Mouse (Mus musculus): Measurements from ENCODE around the gene Lrrn3. TPM values are rescaled to one million over a fixed set of nuclear protein-coding genes. Genes with fewer than 3 reads are reported as not detected.
A peak's percentile ranks its signal among the peaks of the same experiment; 100 is the strongest.

Gene Lrrn3
- total and polyA plus RNA-seq, 2 experiments from 2014 or later, result 75.0 to 77.4 TPM

DNA sequence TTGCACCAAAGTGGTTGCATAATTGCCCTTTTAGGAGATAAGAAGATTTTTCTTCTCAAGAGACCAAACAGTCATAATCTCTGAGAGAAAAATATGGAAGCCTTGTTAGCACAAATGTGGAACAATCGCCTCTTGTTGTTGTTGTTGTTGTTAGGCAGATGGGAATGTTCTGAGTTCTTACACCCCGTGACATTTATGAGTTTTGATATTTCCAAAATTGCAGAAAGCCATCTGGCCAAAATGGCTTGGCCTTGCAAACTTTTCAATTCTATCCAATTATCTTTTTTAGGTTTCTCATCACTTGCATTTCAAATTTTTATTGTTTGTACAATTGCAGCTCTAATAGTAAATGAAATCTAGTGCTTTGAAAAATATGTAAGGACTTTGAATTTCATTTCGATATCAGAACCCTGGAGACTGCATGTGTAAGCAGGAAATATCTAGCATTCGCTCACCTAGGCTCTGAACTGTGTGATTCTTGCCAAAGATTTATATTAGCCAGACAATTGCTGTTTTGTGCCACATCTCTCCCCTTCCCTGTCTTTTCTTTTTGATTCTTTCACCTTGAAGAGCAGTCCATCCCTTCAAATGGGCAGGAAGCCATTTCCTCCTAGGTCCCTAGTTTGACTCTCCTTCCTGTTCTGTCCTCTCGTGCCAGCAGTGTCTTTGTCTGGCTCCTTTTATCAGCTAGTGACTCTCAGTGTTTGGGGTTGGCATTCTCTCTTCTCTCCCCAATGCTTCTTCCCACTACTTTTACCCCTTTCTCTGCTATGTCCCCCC lies 49.8 kb downstream of the Lrrn3 start:
- no peaks in the 10 kb centered on the region for H3K36me3 ChIP-seq (ENCODE audit: insufficient read depth, low read length)
- 74% methylated on average over 5 of the region's 5 CpGs for WGBS

GRCm38 (mm10) chr12:41428806-41429205 lies 57.4 kb downstream of the Lrrn3 start:
- Histone ChIP-seq H3K9me3 (ENCODE audit: low read length) (no peaks in the 10 kb centered on the region), H3K36me3 (ENCODE audit: insufficient read depth, low read length) (no peaks in the 10 kb centered on the region), H3K27ac (no peak overlapping the region), H3K27me3 (ENCODE audit: insufficient read depth, low read length) (no peaks in the 10 kb centered on the region), H3K4me1 (ENCODE audit: insufficient read depth, low read length) (no peaks in the 10 kb centered on the region), H3K4me3 (ENCODE audit: low read length) (no peak overlapping the region), H3K9ac (replicated peaks; ENCODE audit: low read length) (no peak overlapping the region), H3K4me2 (ENCODE audit: low read depth, low read length) (no peak overlapping the region)
- DNase-seq (ENCODE audit: low spot score) (no peak), ATAC-seq (no peak)
- no peak for TF ChIP-seq CTCF (IDR thresholded peaks at IDR 0.05; ENCODE audit: low read depth)

More for the DNA sequence above, 49.8 kb downstream of the Lrrn3 start:
- H3K27me3 ChIP-seq (ENCODE audit: insufficient read depth, low read length), result no peaks in the 10 kb centered on the region
- H3K27ac ChIP-seq, result no peak overlapping the region
- TF ChIP-seq CTCF (IDR thresholded peaks at IDR 0.05; ENCODE audit: low read depth), result no peak
- ATAC-seq (no peak), DNase-seq (ENCODE audit: low spot score) (no peak)
- H3K9me3 ChIP-seq (ENCODE audit: low read length), result no peaks in the 10 kb centered on the region
- no peak overlapping the region for H3K4me3 ChIP-seq (ENCODE audit: low read length)
- H3K4me1 ChIP-seq (ENCODE audit: insufficient read depth, low read length), result no peaks in the 10 kb centered on the region
- no peak overlapping the region for H3K4me2 ChIP-seq (ENCODE audit: low read depth, low read length)
- no peak overlapping the region for H3K9ac ChIP-seq (replicated peaks; ENCODE audit: low read length)

GRCm38 (mm10) chr12:41427464-41427863 lies 58.8 kb downstream of the Lrrn3 start:
- Histone ChIP-seq H3K4me1 (ENCODE audit: insufficient read depth, low read length) (no peaks in the 10 kb centered on the region), H3K9ac (replicated peaks; ENCODE audit: low read length) (no peak overlapping the region), H3K9me3 (ENCODE audit: low read length) (no peaks in the 10 kb centered on the region), H3K27ac (no peak overlapping the region), H3K27me3 (ENCODE audit: insufficient read depth, low read length) (no peaks in the 10 kb centered on the region), H3K4me3 (ENCODE audit: low read length) (no peak overlapping the region), H3K36me3 (ENCODE audit: insufficient read depth, low read length) (no peaks in the 10 kb centered on the region), H3K4me2 (ENCODE audit: low read depth, low read length) (no peak overlapping the region)
- 43% methylated on average over 5 of the region's 5 CpGs for whole genome bisulfite sequencing
- peak; percentile 73 for DNase-seq (ENCODE audit: low spot score)
- TF ChIP-seq CTCF (IDR thresholded peaks at IDR 0.05; ENCODE audit: low read depth), result no peak
- peak; percentile 77 for ATAC-seq

- ATAC-seq, result no peak
- no peak for TF ChIP-seq CTCF (IDR thresholded peaks at IDR 0.05; ENCODE audit: low read depth)
- 40% methylated on average over 9 of the region's 9 CpGs for WGBS
Measured at GRCm38 (mm10) chr12:41425101-41425679, 61.0 kb downstream of the Lrrn3 start.

GRCm38 (mm10) chr12:41417961-41418360 lies 68.3 kb downstream of the Lrrn3 start:
- H3K9ac ChIP-seq (replicated peaks; ENCODE audit: low read length), result no peak overlapping the region
- H3K4me2 ChIP-seq (ENCODE audit: low read depth, low read length), result no peak overlapping the region
- H3K9me3 ChIP-seq (ENCODE audit: low read length), result no peaks in the 10 kb centered on the region
- no peak for DNase-seq (ENCODE audit: low spot score)
- H3K27ac ChIP-seq, result no peak overlapping the region
- H3K4me1 ChIP-seq (ENCODE audit: insufficient read depth, low read length), result no peaks in the 10 kb centered on the region
- no peak for TF ChIP-seq CTCF (IDR thresholded peaks at IDR 0.05; ENCODE audit: low read depth)
- no peaks in the 10 kb centered on the region for H3K27me3 ChIP-seq (ENCODE audit: insufficient read depth, low read length)
- ATAC-seq, result no peak
- 86% methylated on average over 4 of the region's 4 CpGs for WGBS
- no peak overlapping the region for H3K4me3 ChIP-seq (ENCODE audit: low read length)
- H3K36me3 ChIP-seq (ENCODE audit: insufficient read depth, low read length), result no peaks in the 10 kb centered on the region

More at GRCm38 (mm10) chr12:41425101-41425679, 61.0 kb downstream of the Lrrn3 start:
- H3K36me3 ChIP-seq (ENCODE audit: insufficient read depth, low read length), result no peaks in the 10 kb centered on the region
- no peaks in the 10 kb centered on the region for H3K27me3 ChIP-seq (ENCODE audit: insufficient read depth, low read length)
- no peaks in the 10 kb centered on the region for H3K4me1 ChIP-seq (ENCODE audit: insufficient read depth, low read length)
- peak; percentile 31 for DNase-seq (ENCODE audit: low spot score)
- no peak overlapping the region for H3K4me2 ChIP-seq (ENCODE audit: low read depth, low read length)
- no peak overlapping the region for H3K4me3 ChIP-seq (ENCODE audit: low read length)
- H3K27ac ChIP-seq, result no peak overlapping the region
- H3K9ac ChIP-seq (replicated peaks; ENCODE audit: low read length), result no peak overlapping the region
- H3K9me3 ChIP-seq (ENCODE audit: low read length), result no peaks in the 10 kb centered on the region

- no peak for DNase-seq (ENCODE audit: low spot score)
Measured at GRCm38 (mm10) chr12:41417099-41417498, 69.1 kb downstream of the Lrrn3 start.

GRCm38 (mm10) chr12:41416635-41417034 lies 69.6 kb downstream of the Lrrn3 start:
- no peak for ATAC-seq
- TF ChIP-seq CTCF (IDR thresholded peaks at IDR 0.05; ENCODE audit: low read depth), result no peak
- Histone ChIP-seq H3K4me1 (ENCODE audit: insufficient read depth, low read length) (no peaks in the 10 kb centered on the region), H3K27me3 (ENCODE audit: insufficient read depth, low read length) (no peaks in the 10 kb centered on the region), H3K9ac (replicated peaks; ENCODE audit: low read length) (no peak overlapping the region), H3K9me3 (ENCODE audit: low read length) (no peaks in the 10 kb centered on the region), H3K4me2 (ENCODE audit: low read depth, low read length) (no peak overlapping the region), H3K4me3 (ENCODE audit: low read length) (no peak overlapping the region), H3K27ac (no peak overlapping the region), H3K36me3 (ENCODE audit: insufficient read depth, low read length) (no peaks in the 10 kb centered on the region)
- DNase-seq (ENCODE audit: low spot score), result no peak

More at GRCm38 (mm10) chr12:41417099-41417498, 69.1 kb downstream of the Lrrn3 start:
- Histone ChIP-seq H3K27ac (no peak overlapping the region), H3K36me3 (ENCODE audit: insufficient read depth, low read length) (no peaks in the 10 kb centered on the region), H3K4me2 (ENCODE audit: low read depth, low read length) (no peak overlapping the region), H3K9ac (replicated peaks; ENCODE audit: low read length) (no peak overlapping the region), H3K4me3 (ENCODE audit: low read length) (no peak overlapping the region), H3K4me1 (ENCODE audit: insufficient read depth, low read length) (no peaks in the 10 kb centered on the region), H3K27me3 (ENCODE audit: insufficient read depth, low read length) (no peaks in the 10 kb centered on the region), H3K9me3 (ENCODE audit: low read length) (no peaks in the 10 kb centered on the region)
- ATAC-seq, result no peak
- WGBS, result 77% methylated on average over 3 of the region's 3 CpGs
- no peak for TF ChIP-seq CTCF (IDR thresholded peaks at IDR 0.05; ENCODE audit: low read depth)

Measured in hindbrain, postnatal 0 days (tissue).